Mouse (Mus musculus): ENCODE results near the gene Vps8.

DNA sequence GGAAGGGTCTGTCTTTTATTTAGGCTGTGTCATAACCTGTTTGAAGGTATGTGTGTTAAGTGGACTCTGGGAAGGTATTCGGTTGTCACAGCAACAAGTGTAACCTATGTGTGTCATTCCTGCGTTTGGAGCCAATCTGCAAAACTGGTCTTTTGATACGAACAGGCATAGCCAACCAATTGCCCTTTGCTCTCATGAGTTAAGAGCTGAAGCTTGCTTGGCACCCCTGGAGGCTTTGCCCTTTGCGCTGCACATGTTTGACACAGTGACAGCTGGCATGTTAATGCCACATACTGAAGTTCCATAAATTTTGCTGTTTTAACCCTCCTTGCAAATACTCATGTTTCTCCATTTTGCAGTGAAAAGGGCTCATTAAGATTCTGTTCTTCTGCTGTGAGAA lies 126.8 kb downstream of the Vps8 start:
- no peak for TF ChIP-seq EP300 (optimal IDR thresholded peaks at IDR 0.05)
- no peak for TF ChIP-seq CTCF (IDR thresholded peaks at IDR 0.05; ENCODE audit: low read depth)

Data from stomach, postnatal 0 days (tissue).